Mouse (Mus musculus) c-Kit-negative CD71-positive TER-119-positive erythroid progenitor cells, embryonic 14.5 days (primary cell): ENCODE data around the gene Sgta.
A peak's percentile ranks its signal among the peaks of the same experiment; 100 is the strongest.

Experiments
- DNase-seq: peaks from one replicate; pipeline ENCODE4 v3.0.0-alpha.2; 2013; ENCODE audit warnings: low read depth, low spot score

Sgta gene

DNA sequence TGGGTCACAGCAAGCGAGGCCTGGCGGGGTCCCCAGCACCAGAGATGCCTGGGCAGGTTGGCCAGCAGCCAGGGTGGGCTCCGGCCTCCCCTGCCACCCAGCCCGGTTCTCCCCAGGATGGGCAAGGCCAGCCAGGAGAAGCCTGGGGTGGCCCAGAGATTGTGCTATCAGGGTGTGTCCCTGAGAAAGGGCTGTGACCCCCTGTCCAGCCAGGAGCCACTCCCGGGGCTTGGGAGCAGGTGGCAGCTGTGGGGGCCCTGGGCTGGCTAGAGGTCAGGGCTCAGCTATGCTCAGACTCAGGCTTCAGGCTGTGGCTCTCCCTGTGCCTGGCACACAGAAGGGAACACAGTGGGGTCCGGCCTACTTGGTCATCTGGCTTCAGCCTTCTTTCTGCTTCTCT, 40.3 kb downstream of the Sgta start:
- no peak for DNase-seq

DNA sequence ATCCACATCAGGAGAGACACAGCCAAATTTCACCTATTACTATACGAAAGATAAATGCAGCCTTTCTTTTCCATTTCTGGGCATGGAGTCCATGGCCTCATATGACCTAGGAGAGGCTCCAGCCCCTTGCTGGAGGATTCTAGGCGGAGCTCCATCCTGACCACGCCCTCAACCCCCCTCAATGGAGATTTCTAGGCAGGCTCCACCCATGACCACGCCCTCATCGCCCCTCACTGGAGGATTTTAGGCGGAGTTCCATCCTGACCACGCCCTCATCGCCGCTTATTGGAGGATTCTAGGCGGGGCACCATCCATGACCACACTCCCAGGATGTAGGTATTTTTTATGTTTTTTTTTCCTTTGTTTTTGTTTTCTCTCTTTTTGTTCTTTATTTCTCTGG, 41.7 kb downstream of the Sgta start:
- no peak for DNase-seq

DNA sequence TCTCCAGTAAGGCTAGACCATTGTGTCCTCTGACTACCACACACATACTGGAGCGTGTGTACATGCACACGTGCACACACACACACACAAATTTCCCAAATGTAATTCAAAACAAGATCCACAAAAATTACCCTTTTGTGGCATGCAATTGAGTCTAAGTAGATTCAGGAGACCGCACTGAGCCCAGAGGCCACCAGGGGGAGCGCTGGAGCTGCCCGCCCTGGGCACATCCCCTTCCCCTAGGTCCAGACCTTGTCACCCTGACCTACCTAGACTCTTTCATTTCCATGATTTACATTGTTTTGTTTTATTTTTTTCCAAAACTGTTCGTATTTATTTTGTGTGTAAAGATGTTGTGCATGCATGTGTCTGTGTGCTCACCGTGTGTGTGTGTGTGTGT, 43.3 kb downstream of the Sgta start:
- DNase-seq, result no peak

DNA sequence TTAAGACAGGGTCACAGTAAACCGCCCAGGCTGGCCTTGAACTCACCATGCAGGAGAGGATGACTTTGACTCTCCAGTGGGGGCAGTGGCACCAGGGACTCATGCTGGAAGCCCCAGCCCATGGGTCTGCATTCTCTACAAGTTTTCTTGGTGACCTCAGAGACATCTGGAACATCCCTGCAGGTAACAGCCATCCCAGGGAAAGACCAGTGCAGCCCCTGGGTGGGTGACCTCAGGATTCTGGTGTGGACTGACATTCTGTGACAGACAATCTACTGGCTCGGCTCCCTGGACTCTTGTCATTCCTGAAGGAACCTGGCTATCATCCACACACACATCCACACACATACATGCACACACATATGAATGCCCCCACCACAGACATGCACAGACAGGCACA, 44.3 kb downstream of the Sgta start:
- no peak for DNase-seq

DNA sequence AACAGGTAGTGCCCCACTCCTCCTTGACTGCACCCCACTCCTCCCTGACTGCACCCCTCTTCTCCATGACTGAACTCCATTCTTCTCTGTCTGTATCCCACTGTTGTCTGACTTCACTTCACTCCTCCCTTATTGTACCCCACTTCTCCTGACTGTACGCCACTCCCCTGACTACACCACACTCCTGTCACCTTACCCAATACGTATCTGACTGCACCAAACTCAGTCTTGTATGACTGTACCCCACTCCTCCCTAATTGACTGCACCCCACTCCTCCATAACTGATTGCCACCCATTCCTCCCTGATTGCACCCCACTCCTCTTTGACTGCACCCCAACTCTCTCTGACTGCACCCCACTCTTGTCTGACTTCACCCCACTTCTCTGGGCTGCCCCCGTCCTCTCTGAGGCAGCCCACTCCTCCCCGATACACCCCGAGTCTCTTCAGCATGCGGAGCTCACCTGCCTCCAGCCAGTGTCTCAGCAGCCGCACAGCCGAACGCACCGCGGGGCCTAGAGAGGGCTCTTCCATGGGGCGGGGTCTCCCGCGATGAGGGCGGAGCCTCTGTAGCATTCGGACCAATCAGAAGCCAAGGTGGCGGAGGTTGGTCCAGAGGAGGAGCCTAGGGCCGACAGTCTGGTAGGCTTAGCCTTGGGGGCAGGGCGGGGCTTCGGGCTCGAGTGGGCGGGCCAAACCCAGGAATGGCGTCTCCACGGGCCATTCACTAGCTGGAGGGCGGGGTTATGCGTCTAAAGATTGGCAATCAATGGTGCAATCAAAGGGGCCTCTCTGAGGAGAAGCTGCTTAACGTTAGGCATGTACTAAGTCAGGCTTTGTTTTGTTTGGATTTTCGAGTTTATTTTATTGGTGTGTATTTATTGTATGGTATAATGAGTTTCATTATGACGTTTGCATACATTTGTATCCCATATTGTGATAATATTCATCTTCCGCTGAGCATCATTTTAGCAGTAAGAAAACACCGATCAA, 45.3 kb downstream of the Sgta start, which contains the start of gene Gng7:
Gng7 (minus strand) TSS at position 553 of the 992 bp plus-strand sequence.
- DNase-seq, result peak; percentile 56

DNA sequence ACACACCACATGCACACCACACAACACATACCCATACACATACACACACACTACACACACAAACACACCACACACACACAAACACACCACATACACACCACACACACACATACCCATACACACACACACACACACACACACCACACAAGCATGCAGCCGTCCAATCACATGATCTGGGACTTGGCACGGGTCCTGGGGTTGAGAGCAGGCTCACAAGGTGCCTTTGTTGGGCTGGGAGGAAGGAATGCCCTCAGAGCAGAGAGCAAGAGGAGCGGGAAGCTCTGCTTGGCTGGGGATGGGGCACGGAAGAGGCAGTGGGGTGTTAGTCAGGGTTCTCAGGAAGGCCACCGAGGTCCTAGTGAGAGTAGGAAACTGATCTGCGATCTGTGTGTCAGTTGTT, 49.1 kb downstream of the Sgta start:
- no peak for DNase-seq

DNA sequence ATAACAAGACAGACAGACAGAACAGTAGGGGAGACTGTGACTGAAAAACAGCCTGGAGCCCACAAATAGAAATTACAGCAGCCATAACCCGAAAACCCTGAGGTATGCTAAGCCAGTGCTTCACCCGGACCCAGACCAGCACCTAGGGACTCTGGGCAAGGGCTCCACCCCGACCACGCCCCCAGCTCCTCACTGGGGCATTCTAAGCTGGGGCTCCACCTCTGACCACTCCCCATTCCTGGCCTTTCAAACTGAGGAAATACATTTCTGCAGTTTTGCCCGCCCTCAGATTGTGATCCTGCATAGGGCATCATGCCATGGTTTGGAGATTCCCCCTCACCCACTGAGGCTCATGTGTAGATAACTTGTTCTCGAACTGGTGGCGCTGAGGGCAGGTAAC, 52.7 kb downstream of the Sgta start:
- DNase-seq, result no peak

DNA sequence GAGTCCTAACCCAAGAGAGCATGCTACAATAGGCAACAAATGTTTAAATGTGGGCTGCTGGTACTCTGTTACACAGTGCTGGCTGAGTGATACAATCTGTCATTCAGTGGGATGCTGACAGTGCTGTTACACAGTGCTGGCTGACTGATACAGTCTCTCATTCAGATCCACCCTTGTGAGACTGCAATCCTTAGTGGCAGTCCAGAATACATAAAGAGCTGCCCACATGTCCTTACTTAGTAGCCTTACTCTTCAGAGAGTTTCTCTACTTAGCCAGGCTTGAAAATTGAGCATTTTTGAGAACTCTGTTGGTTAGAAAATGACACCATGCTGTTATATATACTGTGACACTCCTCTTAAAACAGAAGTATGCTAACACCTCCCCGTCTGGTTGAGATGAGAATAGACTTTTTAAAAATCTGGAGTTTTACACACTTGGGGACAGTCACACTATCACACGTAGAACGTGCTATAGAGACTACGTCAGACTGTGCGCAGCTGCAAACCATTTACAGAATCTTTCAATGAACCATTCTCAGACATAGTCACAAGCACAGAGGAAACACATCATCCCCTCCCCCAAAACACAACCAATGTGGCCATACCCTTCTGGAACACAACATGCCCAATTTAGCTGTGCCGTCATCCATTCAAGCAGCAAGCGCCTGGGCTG, 53.8 kb downstream of the Sgta start:
- no peak for DNase-seq

DNA sequence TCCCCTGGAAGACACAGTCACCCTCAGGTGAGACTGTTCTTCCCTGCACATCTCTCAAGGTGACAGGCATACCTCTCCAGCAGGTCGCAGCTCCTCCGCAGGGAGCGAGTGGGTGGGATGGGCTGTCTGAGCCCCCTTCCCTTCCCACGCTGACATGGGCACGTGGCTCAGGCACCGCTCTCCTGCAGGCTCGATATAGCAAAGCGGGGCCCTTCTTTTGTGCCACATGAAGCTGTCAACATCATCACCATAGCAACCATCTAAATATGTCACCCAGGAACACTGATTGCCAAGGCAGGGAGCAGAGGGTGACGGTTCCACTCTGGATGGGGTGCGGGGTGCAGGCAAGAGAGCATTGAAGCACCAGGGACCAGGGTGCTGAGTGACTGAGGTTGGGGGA, 58.8 kb downstream of the Sgta start:
- DNase-seq, result no peak

DNA sequence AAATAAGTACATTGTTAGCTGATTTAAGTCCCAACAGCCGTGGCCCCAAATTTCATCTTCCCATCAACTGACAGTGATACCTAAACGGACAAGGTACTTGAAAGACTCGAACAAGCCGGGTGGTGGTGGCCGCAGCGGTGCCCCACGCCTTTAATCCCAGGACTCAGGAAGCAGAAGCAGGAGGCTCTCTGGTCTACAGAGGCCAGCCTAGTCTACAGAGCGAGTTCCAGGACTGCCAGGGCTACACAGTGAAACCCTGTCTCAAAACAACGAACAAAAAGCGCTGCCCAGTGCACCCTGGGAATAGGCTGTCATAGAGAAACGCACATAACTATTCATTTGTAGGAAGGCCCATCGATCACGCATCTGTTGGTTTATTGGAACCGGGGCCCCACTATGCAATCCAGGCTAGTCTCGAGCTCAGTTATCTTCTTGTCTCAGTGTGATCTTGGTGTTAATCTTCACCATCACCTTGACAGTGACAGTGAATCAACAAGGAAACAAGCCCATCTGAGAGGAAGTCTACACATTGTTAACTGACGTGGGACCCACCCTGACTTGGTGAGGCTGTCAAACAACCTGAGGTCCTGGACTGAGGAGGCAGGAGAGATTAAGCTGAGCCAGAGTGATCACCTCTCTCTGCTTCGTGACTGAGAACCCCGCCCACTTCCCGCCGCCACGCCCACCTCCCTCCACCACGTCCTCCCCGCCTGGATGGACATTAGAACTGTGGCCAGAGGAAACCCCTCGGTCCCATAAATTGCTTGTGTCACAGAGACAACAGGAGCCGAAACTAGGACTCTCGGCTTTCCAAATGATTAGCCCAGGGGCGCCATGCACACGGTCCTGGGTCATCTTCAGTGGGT, 59.6 kb downstream of the Sgta start:
- DNase-seq, result no peak

DNA sequence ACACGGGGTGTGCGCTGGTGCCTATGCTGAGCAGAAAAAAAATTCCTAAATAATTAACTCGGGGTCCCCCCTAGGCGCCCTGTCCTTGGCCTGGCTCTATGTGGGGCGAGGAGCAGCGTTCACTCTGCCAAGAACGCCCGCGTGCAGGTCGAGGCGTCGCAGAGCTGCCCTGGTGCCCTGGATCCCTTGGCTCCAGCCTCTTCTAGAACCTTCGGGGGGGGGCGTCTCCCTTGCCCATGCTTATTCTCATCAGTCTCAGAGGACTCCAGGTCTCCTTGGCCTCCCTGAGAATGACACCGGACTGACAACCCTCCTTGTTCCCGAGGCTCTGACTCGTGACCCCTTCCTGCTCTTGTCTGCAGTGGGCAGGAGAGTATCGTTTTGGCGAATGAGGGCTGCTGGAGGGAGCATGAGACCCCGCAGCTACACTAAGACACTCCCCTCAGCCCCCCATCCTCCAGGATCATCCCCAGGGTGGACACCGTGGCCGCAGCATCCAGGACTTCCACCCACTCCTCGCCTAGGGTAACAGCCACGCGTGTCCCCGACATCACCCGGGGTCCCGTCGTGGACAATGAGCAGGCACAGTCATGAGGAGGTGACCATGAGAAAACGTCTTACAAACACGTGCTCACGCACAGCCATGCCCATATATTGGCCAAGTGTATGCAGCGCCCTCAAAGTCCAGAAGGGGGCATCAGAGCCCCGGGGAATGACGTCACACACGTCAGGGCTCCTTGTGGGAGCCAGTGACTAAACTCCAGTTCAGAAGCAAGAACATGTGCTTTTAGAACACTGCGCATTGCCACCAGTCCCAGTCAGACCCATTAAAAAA, 60.4 kb downstream of the Sgta start:
- DNase-seq, result peak; percentile 57

DNA sequence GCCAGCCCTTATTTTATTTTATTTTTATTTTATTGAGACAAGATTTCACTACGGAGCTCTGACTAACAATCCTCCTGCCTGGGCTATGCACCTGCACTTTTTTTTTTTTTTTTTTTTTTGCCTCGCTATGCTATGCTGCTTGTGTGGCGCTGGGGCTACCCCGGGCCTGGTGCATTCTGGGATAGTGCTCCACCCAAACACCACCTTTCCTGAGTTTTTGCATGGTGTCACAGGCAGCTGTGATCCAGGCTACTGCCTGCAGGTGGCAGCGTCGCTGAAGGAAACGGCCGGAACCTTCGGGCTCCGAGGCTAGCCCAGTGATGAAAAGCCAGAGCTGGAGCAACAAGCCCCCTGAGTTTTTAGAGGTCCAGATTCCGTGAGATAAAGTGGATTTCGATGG, 61.2 kb downstream of the Sgta start:
- DNase-seq, result peak; percentile 29

DNA sequence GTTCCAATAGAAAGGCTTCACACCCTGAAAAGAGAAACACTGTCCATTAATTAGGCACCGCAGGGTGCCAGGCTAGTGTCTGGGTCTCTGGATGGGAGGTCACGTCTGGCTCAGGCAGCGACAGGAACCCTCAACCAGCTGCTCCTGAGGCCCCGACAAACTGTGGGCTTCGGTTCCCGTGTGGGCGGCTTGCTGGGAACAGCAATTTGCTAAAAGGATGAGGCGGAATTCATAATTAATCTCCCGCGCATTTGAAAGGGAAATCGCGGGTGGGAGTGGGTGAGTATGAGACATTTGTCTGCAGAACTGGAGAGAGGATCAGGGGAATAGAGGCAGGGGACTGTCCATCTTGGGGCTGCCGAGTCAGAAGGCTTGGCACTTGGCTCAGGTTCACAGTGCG, 62.0 kb downstream of the Sgta start:
- no peak for DNase-seq

DNA sequence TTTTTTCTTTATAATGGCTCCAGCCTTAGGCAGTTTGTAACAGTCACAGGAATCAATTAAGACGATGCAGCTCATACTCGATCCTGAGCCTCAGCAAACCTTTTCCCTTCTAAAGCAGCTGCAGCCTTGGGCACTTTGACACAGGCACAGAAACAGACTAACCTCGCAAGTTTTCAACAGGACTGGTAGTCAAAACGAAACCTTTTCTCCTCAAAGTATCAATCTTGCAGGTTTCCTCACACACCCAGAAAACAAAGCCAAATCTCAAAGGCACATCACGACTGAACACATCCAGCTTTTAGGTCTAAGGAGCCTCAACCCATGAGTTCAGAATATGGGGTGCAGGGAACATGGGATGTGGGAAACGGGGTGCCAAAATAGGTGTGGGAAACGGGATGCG, 62.6 kb downstream of the Sgta start:
- no peak for DNase-seq

DNA sequence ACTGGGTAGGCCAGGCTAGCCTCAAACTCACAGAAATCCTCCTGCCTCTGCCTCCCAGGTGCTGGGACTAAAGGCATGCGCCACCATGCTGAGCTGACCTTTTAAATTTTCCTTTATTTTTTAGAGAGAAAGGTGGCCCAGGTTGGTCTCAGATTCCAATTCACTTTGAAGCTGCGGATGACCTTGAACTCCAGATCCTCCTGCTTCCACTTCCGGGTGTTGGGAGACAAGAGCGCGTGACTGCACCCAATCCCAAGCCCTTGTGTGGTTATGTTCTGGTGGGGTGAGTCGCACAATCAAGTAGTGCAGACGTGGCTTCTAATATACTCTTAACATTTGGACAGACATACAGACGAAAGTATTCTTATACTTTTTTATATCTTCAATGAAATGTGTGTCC, 63.5 kb downstream of the Sgta start:
- DNase-seq, result no peak

DNA sequence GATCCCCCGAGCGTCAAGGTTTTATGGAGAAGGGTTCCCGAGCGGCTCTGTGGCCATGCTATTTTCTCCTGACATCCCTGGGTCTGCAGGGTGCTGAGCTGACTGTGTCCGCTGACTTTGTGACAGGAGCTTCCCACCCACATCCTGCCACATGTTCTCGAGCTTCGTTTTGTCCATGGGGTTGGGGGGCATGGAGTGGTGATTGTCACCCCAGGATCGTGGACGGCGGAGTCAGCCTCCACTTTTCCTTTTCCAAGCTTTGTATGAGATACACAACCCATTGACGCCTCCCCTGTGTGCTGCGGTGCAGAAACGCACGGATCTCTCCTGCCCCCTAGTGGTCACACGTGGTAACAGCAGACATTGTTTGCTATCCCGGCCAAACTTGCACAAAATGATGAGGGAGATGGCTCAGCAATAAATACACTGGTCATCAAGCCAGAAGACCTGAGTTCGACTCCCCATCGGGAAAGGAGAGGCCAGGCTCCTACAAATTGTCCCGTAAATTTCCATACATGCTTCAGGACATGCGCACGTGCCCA, 64.8 kb downstream of the Sgta start:
- peak; percentile 40 for DNase-seq

DNA sequence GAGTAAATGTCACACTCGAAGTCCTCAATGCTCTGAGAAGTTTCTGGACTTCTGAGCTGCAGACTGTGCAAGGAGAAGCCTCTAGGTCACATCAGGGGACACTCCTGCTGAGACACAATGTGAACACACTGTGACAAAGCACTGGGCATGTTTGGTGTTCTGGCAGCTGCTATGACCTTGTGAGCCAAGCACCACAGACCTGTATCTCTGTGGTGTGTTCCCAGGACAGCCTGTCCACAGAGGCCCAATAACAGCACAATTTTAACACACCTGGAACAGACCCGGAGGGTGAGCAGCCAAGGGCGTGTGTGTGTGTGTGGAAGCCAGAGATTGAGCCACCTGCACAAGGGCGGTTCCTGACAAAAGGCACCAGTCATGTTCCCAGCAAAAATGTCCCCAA, 65.4 kb downstream of the Sgta start:
- no peak for DNase-seq
